Mouse (Mus musculus): Measurements from ENCODE around the gene Gmnn. TPM values are rescaled to one million over a fixed set of nuclear protein-coding genes. Genes with fewer than 3 reads are reported as not detected.

Gene Gmnn
- polyA plus RNA-seq, 1 experiment from 2014 or later = 114 TPM

DNA sequence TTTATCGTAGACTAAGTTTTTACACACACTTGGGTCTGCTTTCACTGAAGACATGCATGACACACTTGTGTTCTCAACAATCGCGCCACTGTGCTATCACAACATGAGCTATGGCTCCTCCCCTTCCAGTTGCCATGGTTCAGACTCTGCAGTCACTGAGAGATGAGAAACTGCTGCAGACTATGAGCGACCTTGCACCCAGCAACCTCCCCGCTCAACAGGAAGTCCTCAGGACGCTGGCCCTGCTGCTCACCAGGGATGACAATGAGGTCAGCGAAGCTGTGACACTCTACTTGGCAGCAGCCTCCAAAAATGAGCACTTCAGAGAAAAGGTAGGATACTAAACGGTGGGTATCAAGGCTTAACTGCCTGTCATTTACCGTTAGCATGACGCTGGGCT lies 40.2 kb downstream of the Gmnn start:
- Histone ChIP-seq H3K27me3 (no peaks in the 10 kb centered on the region), H3K4me1 (no peaks in the 10 kb centered on the region), H3K4me2 (no peak overlapping the region), H3K4me3 (no peak overlapping the region), H3K36me3 (no peaks in the 10 kb centered on the region), H3K27ac (no peak overlapping the region), H3K9ac (no peak overlapping the region), H3K9me3 (no peaks in the 10 kb centered on the region)
- ATAC-seq (ENCODE audit: borderline replicate concordance, extremely low read depth, low FRiP score, low TSS enrichment) = no peak
- WGBS = 71% methylated on average over 10 of the region's 10 CpGs

DNA sequence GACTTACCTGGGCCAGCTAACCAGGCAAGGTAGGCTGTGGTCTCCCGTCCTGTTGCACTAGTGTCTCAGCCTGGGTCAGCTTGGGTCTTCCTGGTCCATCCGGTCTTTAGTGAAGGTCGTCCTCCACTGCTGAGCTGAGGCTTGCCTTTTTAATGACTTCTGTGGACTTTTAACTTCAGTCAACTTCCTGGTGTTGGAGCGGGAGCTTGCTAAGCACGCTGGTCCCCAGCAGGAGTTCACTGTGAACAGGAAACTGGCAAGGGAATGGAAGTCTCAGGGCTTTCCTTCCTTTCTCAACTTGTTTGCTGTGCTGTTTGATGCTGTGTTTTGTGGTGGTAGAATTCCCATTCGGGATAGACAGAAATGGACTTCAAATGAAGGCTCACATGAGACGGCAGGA lies 44.0 kb downstream of the Gmnn start:
- ATAC-seq (ENCODE audit: borderline replicate concordance, extremely low read depth, low FRiP score, low TSS enrichment) = no peak
- no peak overlapping the region for H3K27ac ChIP-seq
- no peaks in the 10 kb centered on the region for H3K36me3 ChIP-seq
- WGBS = 67% methylated on average over 7 of the region's 7 CpGs
- no peaks in the 10 kb centered on the region for H3K27me3 ChIP-seq
- H3K4me2 ChIP-seq = no peak overlapping the region
- H3K4me3 ChIP-seq = no peak overlapping the region
- H3K9me3 ChIP-seq = no peaks in the 10 kb centered on the region
- peaks cover 16% of the 10 kb centered on the region for H3K4me1 ChIP-seq
- H3K9ac ChIP-seq = no peak overlapping the region

DNA sequence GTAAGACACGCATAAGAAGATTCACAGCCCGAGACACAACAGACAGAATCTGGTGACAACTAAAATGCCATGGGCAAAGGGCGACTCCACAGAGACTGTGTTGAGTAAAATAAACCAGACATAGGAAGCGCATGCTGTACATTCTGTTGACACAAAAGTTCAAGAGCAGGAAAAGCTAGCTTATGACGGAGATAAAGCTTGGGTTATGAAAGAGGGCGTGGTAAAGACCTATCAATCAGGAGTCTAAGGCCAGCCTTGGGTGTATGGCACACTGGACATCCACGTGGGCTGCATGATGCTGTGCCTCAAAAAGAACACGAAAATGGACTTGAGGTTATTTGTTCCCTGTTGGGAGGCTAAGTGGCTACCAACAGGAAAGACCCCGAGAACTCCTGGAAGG lies 45.3 kb downstream of the Gmnn start:
- no peaks in the 10 kb centered on the region for H3K36me3 ChIP-seq
- ATAC-seq (ENCODE audit: borderline replicate concordance, extremely low read depth, low FRiP score, low TSS enrichment) = no peak
- no peaks in the 10 kb centered on the region for H3K27me3 ChIP-seq
- 52% methylated on average over 9 of the region's 9 CpGs for WGBS
- H3K4me3 ChIP-seq = no peak overlapping the region
- H3K27ac ChIP-seq = no peak overlapping the region; the same call in 1 of the 2 replicates
- H3K4me2 ChIP-seq = no peak overlapping the region
- H3K9me3 ChIP-seq = no peaks in the 10 kb centered on the region
- H3K9ac ChIP-seq = no peak overlapping the region
- peaks cover 16% of the 10 kb centered on the region for H3K4me1 ChIP-seq

DNA sequence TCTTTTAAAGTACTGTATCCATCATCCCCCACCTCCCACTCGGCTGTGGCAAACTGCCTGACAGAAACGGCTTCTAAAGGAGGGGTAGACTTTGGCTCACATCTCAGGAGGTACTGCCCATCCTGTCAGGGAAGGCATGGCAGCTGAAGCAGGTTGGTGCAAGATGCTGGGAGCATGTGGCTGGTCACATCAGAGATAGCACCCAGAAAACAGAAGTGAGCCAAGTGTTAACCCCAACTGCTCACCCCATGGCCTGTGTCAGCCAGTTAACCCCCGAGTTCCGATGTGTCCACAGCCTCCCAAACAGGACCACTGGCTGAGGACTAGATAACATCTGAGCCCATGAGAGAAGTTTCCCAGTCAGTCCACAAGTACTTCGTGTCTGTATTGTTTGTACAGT lies 46.1 kb downstream of the Gmnn start:
- H3K27me3 ChIP-seq = no peaks in the 10 kb centered on the region
- no peak overlapping the region for H3K9ac ChIP-seq
- H3K4me3 ChIP-seq = no peak overlapping the region
- WGBS = 57% methylated on average over 5 of the region's 5 CpGs
- peaks cover 16% of the 10 kb centered on the region for H3K4me1 ChIP-seq
- H3K4me2 ChIP-seq = no peak overlapping the region
- ATAC-seq (ENCODE audit: borderline replicate concordance, extremely low read depth, low FRiP score, low TSS enrichment) = no peak
- H3K36me3 ChIP-seq = no peaks in the 10 kb centered on the region
- H3K9me3 ChIP-seq = no peaks in the 10 kb centered on the region
- H3K27ac ChIP-seq = no peak overlapping the region

DNA sequence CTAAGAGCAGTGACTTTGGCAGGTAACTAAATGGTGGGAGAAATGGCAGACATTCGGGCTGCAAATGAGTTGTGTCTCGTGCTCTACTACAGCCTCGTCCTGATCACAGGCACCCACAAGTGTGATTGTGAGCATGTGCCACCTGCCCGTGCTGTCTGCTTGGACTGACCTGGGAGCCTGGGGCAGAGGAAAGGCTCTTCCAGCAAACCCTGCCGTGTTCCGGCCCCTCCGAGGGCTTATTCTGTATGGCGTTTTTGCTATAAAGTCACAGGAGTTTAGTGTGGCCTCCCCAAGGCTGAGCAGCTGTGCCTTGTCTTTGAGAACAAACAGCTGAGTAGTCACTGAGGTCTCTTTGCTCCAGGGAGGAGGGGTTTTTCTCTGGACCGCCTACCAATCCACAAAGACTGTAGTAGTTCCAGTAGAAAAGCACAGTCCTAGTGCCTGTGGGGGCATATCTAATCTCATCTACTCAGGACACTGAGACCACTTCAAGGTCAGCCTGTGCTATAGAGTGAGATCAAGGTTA lies 47.3 kb downstream of the Gmnn start:
- no peak overlapping the region for H3K4me2 ChIP-seq
- WGBS = 62% methylated on average over 9 of the region's 9 CpGs
- H3K9ac ChIP-seq = no peak overlapping the region
- H3K9me3 ChIP-seq = no peaks in the 10 kb centered on the region
- ATAC-seq (ENCODE audit: borderline replicate concordance, extremely low read depth, low FRiP score, low TSS enrichment) = no peak
- no peak overlapping the region for H3K4me3 ChIP-seq
- H3K36me3 ChIP-seq = no peaks in the 10 kb centered on the region
- peaks cover 16% of the 10 kb centered on the region for H3K4me1 ChIP-seq
- no peaks in the 10 kb centered on the region for H3K27me3 ChIP-seq
- H3K27ac ChIP-seq = no peak overlapping the region

DNA sequence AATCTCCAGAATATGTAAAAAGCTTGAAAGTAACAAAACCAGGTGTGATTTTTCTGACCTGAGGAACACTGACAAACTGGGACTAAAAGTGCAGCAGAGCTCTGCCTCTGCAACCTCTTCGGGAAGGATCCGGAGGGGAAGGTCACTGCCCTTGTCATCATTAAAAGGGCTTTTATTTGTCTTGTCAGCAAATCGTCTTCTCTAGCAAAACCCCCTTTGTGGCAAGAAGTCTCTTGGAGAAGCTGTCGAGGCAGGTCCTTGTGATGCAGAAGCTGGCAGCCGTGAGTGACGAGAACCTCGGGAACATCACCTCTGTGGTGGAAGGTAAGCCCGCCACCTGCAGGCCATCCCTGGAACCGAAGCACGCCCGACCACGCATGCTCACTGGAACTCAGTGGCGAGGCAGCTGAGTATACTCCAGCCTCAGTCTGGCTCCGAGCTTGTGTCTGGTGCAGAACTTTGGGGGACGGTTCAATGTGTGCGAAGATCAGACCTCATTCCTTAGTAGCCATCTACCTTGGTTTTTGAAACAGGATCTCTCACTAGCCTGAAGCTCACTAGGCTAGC lies 48.2 kb downstream of the Gmnn start:
- no peaks in the 10 kb centered on the region for H3K27me3 ChIP-seq
- H3K4me3 ChIP-seq = no peak overlapping the region
- no peaks in the 10 kb centered on the region for H3K9me3 ChIP-seq
- peak; percentile 51; the same call in 1 of the 2 replicates for ATAC-seq (ENCODE audit: borderline replicate concordance, extremely low read depth, low FRiP score, low TSS enrichment)
- H3K9ac ChIP-seq = no peak overlapping the region
- 9% methylated on average over 16 of the region's 16 CpGs for WGBS
- peak overlapping the region; percentile 44 for H3K4me2 ChIP-seq
- no peaks in the 10 kb centered on the region for H3K36me3 ChIP-seq
- H3K4me1 ChIP-seq = peaks cover 16% of the 10 kb centered on the region
- H3K27ac ChIP-seq = no peak overlapping the region

DNA sequence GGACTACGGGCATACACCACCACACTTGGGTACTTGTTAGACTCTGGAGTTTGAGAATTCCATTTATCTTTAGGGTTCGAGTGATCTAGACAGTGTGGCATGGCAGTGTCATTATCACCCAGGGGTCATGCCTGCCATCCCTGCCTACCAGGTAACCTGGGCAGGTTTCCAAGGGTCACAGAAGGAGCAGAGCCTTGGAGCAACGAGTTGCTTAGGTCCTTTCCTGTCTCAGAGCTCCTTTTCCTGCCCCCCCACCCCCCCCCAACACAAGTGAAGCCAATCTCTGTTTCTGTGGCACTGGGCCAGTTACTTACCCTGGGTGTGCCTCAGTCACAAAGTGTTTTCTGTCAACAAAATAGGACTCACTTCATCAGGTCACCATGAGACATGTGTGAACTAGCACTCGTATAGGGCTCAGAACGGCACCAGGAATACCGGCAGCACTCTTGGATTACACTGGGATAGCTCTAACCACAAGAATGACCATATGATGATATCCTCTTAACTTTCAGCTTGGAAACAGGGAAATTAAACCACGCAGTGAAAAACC lies 49.1 kb downstream of the Gmnn start:
- H3K9ac ChIP-seq = no peak overlapping the region
- H3K4me3 ChIP-seq = no peak overlapping the region
- no peaks in the 10 kb centered on the region for H3K27me3 ChIP-seq
- WGBS = 52% methylated on average over 7 of the region's 7 CpGs
- ATAC-seq (ENCODE audit: borderline replicate concordance, extremely low read depth, low FRiP score, low TSS enrichment) = no peak
- no peak overlapping the region for H3K27ac ChIP-seq
- H3K4me1 ChIP-seq = peaks cover 16% of the 10 kb centered on the region
- no peak overlapping the region for H3K4me2 ChIP-seq
- no peaks in the 10 kb centered on the region for H3K36me3 ChIP-seq
- no peaks in the 10 kb centered on the region for H3K9me3 ChIP-seq

DNA sequence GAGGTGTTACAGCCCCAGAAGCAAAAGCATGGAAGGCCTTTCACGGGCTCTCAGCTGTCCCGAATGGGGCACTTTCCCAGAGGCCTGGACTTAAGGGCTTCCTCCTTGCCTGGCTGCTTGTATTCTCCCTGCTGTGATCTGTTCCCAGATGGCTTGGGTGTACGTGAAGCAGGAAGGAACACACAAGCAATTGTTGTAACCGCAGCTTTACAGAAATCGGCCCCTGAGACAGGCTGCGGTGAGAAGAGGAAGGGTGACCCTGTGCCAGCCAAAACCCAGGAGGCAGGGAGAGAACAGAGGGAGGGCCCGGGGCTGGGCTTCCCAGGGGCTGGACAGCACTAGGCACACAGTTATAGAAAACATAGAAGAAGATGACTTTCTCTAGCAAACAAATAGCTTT lies 50.8 kb downstream of the Gmnn start:
- Histone ChIP-seq H3K9ac (no peak overlapping the region), H3K27ac (peak overlapping the region; percentile 20), H3K4me2 (no peak overlapping the region), H3K9me3 (no peaks in the 10 kb centered on the region), H3K4me3 (no peak overlapping the region), H3K4me1 (peaks cover 12% of the 10 kb centered on the region), H3K27me3 (no peaks in the 10 kb centered on the region), H3K36me3 (no peaks in the 10 kb centered on the region)
- 51% methylated on average over 7 of the region's 7 CpGs for WGBS
- ATAC-seq (ENCODE audit: borderline replicate concordance, extremely low read depth, low FRiP score, low TSS enrichment) = 0 out of 2 replicates have a peak, but pooled peaks have one; percentile 25

DNA sequence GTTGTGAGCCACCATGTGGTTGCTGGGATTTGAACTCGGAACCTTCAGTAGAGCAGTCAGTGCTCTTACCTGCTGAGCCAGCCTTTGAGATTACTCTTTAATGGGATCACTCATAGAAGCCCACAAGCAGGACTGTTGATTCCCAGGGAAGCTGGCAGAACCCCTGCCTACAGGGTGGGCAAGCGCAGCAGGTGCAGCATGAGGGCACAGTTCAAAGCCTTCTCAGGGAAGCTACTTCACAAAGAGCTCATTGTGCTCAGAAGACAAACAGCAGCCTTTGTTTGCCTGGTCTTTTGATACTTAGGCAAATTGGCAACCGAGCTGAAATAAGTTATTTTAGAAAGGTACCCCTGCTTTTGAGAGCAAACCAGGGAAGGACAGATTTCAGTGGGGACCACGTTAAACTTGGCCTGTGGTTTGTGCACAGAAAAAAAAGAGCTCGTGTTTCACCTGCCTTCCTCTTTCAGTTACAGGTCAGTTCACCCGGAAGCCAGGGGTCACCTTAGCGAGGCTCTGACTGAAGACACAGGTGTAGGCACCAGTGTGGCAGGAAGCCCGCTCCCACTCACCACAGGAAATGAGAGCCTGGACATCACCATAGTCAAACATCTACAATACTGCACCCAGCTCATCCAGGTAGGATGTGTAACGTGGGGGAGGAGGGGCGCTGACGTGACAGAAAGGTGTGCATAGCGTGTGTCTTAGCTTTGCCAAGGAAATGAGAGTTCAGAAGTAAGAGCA lies 51.9 kb downstream of the Gmnn start:
- Histone ChIP-seq H3K4me1 (peaks cover 11% of the 10 kb centered on the region), H3K9ac (no peak overlapping the region), H3K4me2 (no peak overlapping the region), H3K9me3 (no peaks in the 10 kb centered on the region), H3K27ac (peak overlapping the region; percentile 43), H3K4me3 (no peak overlapping the region), H3K27me3 (no peaks in the 10 kb centered on the region), H3K36me3 (no peaks in the 10 kb centered on the region)
- 54% methylated on average over 12 of the region's 12 CpGs for whole genome bisulfite sequencing
- no peak for ATAC-seq (ENCODE audit: borderline replicate concordance, extremely low read depth, low FRiP score, low TSS enrichment)

DNA sequence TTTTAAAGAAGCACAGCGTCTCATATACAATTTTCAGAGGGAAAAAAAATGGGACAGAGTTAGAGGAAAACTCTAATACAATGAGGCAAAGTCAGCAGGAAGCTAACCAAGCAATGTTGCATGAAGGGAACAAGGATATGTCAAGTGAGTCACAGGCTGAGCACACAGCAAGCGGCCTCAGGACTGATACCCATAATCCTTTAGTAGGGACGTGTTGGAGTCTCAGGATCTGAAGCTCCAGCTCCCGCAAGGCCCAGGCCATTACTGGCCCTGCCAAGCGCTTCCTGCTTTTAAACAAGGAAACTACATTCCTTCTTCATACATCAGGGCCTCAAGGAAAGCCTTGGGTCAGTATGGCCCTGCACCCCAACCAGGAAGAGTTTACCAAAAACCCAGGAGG lies 59.6 kb downstream of the Gmnn start:
- ATAC-seq (ENCODE audit: borderline replicate concordance, extremely low read depth, low FRiP score, low TSS enrichment) = no peak
- no peak overlapping the region for H3K4me2 ChIP-seq
- 63% methylated on average over 5 of the region's 5 CpGs for WGBS
- H3K27ac ChIP-seq = no peak overlapping the region
- no peaks in the 10 kb centered on the region for H3K36me3 ChIP-seq
- no peak overlapping the region for H3K9ac ChIP-seq
- H3K4me1 ChIP-seq = no peaks in the 10 kb centered on the region
- no peaks in the 10 kb centered on the region for H3K27me3 ChIP-seq
- no peak overlapping the region for H3K4me3 ChIP-seq
- no peaks in the 10 kb centered on the region for H3K9me3 ChIP-seq

Measured in lung, embryonic 15.5 days (tissue).